Mouse (Mus musculus): ENCODE results near the gene Zfp963.

Gene Zfp963

DNA sequence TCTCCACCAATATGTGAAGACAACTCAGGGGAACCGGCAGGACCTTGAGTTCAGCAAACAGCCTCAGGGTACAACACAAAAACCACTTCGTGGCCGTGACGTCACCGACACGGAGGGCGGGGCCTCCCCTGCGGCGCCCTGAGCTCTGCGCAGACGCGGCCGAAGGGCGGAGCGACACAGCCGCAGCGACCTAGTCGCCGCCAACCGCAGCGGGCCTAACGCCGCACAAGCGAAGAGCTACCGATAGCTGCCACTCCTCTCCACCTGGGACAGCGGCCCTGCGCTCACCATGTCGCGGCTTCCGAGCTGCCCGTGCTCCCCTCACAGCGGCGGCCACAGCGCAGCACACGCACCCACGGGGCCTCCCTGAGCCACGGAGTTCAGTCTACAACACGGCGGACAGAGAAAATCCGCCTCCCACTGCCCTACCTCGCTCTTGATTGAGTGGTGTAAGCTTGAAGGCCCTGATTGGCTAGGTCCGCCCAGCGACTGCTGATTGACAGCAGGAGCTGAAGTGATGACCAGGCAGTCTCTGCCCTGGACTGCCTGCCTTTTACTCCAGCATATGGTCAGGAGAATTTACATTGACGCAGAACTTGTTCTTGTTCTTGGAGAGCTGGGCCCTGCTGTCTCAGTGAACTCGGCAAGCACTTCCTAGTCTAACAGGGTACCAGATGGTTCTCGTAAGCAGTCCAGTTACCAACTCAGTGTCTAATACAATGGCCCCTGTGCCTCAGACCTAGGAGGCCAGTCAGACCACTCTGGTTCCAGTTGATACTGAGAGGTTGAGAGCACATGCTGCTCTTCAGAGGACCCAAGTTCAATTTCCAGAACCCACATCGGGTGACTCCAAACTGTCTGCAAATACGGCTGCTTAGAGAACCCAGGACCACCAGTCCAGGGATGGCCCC, at the start of gene Zfp963:
Gene Zfp963 (minus strand): TSS at position 427 of the 911 bp plus-strand sequence.
- DNase-seq = peak; percentile 95

DNA sequence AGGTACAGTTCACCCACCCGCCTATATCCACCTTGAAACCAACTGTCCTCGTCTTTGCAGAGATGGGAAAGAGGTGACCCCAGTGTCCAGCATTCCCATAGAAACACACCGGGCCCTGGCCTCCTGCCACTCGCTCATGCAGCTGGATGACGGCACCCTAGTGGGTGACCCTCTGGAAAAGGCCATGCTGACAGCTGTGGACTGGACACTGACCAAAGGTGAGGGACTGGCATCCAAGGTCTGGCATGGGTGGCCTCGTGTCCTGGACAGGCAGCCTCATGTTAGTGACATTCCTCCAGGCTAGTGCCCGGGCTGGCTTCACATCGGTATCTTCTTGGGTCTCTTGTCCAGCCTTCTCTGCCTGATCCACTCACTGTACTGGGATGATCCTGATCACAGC, 49.5 kb upstream of the Zfp963 start:
- DNase-seq = peak; percentile 1

DNA sequence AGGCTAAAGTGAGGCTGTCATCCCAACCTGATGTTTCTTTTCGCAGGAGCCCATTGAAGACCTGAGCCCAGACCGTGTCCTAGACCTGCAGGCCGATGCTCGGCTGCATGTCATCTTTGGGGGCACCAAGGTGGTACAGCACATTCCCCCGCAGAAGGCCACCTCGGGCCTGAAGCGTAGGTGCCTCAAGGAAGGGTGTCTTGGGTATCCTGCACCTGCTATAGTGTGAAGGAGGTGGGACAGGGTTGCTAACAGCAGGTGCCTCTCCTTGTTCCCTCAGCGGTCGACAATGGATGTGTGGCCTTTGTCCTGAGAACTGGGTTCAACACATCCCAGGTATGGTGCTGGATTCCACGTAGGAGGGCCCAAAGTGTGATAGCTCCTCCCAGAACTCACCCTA, 47.9 kb upstream of the Zfp963 start:
- peak; percentile 1 for DNase-seq

DNA sequence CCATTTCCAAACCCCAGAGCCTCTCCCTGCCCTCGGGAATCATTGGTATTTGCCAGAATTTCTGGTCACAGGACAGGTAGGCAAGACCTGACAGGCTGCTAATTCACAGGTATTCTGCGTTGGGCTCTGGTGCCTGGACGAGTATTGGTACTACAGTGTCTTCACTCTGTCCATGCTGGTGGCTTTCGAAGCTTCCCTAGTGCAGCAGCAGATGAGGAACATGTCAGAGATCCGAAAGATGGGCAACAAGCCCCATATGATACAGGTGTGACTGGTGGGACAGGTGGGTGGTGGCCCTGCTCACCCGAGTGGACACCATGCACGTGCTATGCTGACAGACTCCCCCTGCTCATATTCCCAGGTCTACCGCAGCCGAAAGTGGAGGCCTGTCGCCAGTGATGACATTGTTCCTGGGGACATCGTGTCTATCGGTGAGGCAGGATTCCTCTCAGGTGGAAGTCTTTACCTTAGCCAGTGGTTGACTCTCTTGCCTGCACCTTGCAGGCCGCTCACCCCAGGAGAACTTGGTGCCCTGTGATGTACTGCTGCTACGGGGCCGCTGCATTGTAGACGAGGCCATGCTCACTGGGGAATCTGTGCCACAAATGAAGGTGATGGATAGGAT, 47.1 kb upstream of the Zfp963 start:
- peak; percentile 1 for DNase-seq

DNA sequence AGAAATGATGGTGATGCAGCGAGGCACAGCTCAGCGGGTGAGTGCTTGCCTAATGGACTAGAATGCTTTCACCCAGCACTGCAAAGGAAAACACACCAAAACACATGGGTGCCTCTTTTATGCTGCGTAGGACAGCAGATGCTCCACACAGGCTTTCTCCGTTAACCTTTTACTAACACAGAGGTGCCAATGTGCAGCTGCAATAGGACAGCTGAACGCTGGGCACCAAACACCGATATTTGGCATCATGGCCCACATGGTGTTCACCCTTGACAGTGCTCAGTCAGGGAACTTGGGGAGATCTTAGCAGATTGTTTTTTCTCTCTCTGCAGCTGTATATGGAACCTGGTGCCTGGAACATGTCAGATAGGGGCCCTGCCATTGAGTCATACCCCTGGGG, 45.1 kb upstream of the Zfp963 start:
- DNase-seq = peak; percentile 1

DNA sequence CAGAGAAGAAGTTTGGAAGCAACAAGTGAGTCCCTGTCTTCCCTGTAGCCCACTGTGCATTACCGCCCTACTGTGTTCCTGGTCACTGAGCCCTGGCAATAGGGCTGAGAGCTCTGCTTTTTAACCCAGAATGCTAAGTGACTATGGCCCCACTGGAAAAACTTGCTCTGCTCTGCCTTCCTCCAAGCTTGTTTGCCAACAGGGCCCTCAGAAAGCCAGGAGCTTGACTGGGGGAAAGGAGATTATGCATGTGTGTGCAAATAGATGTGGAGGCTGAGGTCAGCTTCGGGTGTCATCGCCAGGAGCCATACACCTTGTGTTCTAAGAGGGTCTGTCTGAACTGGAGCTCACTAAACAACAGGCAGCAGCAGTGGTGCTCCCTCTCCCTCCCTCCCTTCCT, 44.3 kb upstream of the Zfp963 start:
- peak; percentile 1 for DNase-seq

DNA sequence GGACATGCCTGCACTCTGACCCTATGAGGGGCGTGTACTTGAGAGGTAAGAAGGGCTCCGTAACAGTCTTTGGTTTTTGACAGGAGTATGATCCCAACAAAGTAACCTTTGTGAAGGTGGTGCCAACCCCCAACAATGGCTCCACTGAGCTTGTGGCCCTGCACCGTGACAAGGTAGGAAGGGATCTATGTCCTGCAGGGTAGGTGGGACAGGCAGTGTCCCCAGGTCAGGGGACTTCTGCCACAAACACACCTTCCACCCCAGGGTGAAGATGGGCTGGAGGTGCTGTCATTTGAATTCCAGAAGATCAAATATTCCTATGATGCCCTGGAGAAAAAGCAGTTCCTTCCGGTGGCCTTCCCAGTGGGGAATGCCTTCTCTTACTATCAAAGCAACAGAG, 43.9 kb upstream of the Zfp963 start:
- DNase-seq = peak; percentile 2

DNA sequence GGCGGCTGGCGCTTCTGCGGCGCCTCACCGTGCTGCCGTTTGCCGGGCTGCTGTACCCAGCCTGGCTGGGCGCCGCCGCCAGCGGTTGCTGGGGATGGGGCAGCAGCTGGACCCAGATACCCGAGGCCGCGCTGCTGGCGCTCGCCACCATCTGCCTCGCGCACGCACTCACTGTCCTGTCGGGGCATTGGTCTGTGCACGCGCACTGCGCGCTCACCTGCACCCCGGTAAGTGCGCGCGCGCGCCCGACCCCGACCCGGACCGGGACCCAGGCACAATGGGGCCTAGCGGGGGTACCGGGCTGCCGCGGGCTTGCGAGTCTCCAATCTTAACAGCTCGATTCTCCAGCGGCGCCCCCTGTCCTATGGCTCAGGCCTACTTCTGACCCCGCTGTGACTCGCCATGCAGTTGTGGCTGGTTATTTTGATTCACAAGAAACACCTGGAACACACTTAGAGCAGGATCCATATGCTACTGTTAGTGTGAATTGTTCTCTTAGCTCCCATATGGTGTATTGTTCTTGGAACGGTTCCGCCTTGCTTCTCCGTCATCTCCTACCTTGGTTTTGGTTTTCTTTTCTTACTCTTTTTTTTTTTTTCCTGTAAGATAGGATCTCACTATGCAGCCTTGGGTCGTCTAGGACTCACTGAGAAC, 41.8 kb upstream of the Zfp963 start:
- DNase-seq = no peak

DNA sequence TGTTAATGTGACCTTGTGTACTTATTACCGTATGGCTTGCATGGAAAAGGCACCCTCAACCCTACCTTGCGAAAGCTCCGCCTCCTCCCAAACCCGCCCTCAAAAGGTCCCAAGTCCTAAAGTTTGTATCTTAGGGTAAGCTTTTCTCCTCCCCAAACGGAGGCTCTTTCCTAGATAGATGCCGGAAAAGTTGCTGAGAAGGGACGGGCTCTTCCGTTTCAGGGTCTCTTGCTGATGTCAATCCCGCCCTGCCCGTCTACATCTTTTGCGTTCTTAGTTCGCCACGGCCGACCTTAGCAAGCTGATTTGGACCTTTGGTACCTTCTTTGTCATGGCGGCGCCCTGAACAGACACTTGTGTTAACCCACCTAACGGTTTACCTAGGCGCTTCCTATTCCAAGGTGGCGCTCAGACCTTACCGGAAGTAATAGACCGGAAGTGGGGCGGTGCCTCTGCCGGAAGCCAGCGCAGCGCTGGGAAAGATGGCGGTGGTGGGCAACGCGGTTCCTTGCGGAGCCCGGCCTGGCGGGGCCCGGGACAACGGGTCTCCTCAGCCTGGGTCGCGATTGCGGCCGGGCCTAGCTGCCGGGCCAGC, 41.1 kb upstream of the Zfp963 start, which contains the start of the genes Atp13a1 and Zfp866:
Gene Atp13a1 (plus strand): TSS at position 391 of the 595 bp plus-strand sequence.
Gene Zfp866 (minus strand): TSS at position 406 of the 595 bp plus-strand sequence.
- peak; percentile 90 for DNase-seq

DNA sequence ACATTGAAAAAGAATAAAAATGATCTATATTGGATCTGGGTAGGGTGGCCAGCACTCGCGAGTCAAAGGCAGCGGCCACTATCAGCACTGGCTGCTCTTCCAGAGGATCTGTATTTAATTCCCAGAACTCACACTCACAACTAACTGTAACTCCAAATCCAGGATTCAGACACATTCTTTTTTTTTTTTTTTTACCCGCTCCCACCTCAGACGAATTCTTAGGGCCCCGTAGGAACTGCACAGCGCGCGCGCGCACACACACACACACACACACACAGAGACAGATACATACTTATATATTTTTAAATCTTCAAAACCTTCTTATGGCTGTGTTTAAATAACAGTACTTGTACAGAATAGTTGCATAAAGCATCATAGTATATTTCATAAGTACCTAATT, 40.6 kb upstream of the Zfp963 start:
- no peak for DNase-seq

DNA sequence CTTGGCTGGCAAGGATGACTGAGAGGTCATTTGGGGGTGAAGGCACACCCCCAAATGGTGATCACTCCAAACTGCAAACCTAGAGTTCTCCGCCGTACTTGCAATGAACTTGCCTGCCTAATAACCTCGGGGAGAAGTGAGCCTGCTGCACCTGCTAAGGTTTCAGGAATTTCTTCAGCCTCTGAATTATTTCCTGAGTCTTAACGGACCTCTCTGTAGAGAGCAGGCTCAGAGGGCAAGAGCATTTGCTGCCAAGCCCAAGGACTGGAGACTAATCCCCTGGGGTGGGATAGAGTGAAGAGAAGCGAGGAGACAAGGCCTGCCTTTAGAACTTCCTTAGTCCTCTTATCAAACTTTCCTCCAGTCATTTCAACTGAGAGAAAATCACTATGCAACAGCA, 40.0 kb upstream of the Zfp963 start:
- DNase-seq = peak; percentile 16

DNA sequence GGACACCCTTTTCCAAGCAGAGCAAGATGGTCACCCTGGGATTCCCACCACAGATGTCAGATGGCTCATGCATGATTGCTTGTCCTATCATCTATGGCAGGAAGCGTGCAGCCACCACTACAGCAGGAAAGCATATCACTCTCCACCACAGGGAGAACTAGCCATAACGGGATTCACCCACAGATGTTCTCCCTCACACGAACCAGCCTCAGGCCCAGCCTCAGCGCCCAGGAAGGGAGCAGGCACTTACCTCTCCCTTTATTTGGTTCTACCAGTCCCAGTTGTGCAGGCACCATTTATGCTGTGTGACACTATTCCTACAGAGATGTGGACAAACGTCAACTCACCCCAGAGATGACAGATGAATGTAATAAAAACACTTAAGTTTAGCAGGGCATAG, 39.3 kb upstream of the Zfp963 start:
- DNase-seq = peak; percentile 5

DNA sequence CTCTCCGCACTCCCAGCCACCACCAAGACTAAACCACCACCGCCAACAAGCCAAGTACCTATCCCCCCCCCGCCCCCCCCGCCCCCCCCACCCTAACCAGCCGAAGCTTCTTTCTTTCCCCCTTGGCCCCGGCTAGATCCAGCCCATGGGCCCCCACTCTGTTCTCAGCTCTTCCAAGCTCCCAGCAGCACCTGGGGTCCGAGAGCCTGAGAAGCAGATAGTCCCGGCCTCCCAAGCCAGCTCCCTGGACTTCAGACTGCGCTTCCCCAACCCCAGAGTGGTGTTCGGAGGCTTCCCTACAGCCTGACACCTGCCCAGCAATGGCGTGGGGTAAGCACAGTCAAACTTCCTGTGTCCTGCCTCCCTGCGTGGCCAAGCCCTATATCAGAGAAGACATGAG, 27.3 kb upstream of the Zfp963 start:
- DNase-seq = no peak

DNA sequence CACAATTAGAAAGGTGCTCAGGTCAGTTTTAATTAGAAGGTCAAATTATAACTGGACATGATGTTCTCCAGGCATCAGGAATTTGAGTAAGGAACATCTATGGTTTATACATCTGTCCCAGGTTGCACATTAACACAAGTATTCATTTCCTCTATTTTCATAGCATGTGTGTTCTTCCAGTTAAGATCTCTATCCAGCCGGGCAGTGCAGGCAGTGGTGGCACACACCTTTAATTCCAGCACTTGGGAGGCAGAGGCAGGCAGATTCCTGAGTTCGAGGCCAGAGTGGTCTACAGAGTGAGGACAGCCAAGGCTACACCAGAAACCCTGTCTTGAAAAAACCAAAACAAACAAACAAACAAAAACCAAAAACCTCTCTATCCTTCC, 25.4 kb upstream of the Zfp963 start:
- peak; percentile 15 for DNase-seq

DNA sequence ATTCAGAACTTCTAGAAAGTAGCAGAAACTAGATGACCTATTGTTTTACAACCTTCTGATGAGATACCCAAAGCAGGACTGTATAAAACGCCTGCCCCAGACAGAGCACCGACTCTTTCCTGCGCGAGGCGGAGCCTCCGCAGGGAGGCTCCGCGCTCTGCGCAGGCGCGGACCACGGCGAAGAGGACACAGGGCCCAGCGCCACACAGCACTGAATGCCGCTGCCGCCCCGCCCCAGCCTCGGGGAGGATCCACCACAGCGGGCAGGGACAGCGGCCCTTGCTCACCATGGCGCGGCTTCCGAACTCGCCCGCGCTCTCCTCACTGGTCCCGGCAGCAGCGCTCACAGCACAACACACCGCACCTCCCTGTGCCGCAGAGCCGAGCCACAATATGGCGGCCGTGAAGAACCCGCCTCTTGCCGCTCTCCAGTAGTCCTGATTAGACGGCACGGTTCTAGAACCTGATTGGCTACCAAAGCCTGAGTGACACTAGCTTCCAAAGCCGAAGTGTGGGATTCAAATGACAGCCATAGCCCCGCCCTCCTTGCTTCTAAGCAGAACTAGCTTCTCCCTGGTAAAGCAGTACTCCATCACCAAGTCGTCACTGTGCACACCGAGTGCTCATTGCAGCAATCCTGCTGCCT, 24.9 kb upstream of the Zfp963 start, which contains the start of gene Gm20422:
Gene Gm20422 (minus strand): TSS at position 384 of the 646 bp plus-strand sequence.
- peak; percentile 95 for DNase-seq

DNA sequence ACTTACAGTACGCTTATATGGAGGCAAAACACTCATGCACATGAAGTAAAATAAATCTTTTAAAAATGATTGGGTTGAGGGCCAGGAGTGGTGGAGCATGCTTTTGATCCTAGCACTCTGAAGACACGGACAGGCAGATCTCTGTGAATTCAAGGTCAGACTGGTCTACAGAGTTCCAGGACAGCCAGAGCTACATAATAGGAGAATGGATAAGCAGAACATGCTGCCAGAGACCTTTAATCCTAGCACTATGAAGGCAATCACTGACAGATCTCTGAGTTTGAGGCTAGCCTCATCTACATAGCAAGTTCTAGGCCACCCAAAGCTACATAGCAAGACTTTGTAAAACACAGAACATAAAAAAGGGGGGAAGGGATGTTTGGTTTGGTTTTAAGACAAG, 22.3 kb upstream of the Zfp963 start:
- DNase-seq = no peak

DNA sequence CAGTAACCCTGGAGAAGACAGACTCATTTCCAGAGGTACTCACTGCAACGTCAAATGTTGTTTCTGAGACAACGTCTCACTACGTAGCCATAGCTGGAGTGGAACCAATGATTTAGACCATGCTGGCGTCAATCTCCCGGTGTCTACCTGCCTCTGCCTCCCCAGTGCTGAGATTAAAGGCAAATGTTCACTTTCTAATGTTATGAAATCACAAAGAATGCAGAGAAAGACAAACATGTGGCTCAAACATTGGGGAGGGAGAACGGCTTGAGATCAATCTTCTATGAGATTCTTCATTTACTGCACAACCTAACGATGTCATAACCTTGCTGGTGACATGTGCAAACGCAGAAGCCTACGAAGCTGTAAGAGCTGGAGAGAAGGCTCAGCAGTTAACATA, 21.5 kb upstream of the Zfp963 start:
- no peak for DNase-seq

DNA sequence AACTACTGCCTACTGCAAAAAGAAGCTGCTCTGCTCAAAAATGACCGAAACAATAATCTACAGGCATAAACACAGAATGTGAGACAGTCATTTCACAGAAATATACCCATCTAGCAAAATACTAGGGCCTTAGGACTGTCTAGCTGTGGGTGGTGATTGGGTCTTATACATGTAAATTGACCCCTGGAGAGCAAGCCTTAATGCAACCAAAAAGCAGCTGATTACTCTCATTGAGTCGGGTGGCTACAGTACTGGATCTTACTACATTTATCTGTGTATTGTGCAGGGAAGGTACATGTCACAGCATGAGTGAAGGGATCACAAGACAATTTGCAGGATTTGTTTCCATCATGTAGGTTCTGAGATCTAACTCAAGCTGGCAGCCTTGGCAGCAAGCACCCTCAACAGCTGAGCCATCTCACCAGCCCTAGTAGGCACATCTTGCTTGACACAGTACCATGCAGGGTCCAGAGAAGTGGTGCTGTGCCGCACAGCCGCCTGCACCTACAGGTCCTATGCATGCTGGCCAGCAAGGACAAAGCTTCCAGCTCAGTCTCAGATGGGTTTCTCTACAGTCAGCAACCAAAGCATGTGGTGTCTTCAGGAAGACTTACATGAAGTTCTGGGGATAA, 12.2 kb upstream of the Zfp963 start:
- no peak for DNase-seq

DNA sequence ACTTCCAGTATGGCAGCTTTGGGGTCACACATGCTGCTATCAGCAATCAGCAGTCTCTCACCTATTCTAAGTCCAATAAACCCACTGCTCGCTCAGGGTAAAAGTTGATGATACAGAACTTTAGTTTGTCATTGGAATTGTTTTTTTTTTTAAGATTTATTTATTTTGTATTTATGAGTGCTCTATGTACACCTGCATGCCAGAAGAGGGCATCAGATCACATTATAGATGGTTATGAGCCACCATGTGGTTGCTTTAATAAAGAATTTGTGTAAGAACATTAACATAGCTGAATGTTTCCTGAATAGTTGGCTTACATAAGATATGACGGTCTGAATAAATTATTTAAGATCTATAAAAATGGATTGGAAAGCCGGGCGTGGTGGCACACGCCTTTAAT, 8.5 kb upstream of the Zfp963 start:
- DNase-seq = no peak

DNA sequence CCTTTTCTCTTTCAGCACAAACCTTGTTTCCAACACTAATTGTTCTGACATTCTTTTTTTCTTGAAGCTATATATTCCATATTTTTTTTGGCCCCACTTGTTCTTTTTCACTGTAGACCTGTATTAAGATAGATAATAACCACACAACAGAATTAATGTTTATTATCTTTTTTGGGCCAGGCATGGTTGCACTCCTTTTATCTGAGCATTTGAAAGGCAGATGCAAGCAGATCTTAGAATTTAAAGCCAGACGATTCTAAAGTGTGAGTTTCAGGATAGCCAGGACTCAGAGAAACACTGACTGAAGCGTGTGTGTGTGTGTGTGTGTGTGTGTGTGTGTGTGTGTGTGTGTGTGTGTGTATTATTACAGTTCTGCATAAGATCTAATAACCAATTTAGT, 2.7 kb upstream of the Zfp963 start:
- DNase-seq = no peak

DNA sequence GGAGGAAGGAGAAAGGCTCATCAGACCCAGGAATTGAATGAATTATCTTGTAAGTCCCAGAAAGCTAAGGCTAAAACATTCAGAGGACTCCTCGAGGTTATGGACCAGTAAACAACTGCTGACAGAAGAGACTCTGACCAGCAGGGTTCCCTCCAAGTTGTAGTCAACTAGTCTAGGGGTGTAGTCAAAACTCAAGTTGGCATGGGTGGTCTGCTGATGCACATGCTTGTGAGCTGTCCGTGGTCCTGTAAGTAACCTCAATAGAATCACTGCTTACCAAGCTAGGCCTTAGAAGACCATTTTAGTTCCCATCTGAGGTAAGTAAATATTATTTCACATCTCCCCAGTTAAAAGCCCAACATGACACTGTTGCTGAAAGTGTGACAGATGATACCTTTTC, 8.5 kb downstream of the Zfp963 start:
- DNase-seq = no peak

DNA sequence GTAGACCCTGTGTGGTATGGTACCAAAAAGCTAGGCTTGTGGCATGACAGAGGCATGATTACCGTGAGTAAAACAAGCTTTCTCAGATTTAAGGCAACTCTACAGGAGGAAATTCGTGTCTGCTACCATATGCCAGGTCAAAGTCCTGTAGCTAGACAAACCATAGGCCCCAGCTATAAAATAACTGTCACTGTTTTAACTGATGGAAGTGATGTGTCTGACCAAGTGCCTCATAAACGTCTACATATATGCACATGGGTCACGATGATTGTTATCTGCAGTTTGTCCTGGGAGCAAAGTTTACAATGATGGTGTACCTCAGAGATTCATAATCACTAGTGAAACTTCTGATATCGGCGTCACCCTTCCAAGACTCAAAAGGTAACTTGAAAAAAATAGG, 9.0 kb downstream of the Zfp963 start:
- DNase-seq = no peak

Data from kidney, adult 11 months (tissue).